Mouse (Mus musculus): Measurements from ENCODE around the gene Fra10ac1. TPM values are rescaled to one million over a fixed set of nuclear protein-coding genes. Genes with fewer than 3 reads are reported as not detected.

The Fra10ac1 gene
- polyA plus RNA-seq (2012; fragmentation: generic; extraction: Trizol): 1 to 10 TPM in 1 of 2 experiments, under 1 TPM in 1; 0.85 to 5.1 TPM

DNA sequence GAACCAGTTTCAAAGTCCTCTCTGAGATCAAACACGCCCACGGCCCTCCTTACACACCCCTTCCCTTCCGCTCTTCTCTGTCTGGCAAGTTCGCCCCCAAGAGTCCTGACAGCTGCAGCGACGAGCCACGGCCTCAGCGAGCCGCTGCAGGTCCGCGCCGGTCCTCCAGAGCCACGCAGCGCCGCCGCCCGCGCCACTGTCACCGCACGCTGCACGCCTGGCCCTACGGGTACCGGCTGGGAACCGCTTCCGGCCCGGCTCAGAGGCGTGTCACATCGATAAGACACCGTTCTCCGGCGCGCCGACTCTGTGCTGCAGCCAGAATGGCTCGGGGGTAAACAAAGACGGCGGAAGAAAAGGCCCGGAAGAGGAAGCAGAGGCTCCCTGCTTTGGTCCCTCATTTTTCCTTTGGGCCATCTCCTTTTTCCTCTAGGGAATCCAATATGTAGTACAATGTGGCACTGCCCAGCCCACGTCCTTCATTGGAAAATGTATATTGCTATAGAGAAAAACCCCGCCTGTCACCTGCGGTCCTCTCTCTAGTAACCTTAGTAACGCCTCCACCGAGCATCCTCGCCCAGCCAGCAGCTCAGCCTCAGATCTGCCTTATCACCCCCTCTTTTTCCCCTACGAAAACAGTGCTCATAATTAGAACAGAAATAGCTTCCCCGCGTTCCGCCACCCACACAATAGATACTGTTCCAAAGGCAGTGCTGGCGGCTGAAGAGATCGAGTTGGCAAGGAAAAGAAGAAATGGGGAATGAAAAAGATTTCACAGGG is at the start of gene Fra10ac1:
TSS of gene Fra10ac1 (minus strand) at position 252 of the 780 bp plus-strand sequence.

GRCm38 (mm10) chr19:38264505-38265500 is 40.8 kb upstream of the Fra10ac1 start, which contains the start of gene Lgi1:
TSS of gene Lgi1 (plus strand) at chr19:38264536.

Other genes starting within 250 kb of the Fra10ac1 start
- gene Myof, start 180.6 kb downstream of the Fra10ac1 start, polyA plus RNA-seq (2012; fragmentation: generic; extraction: Trizol): 100 to 1,000 TPM in 1 of 2 experiments, 10 to 100 TPM in 1; 43.0 to 142 TPM
- gene Cep55, start 169.1 kb downstream of the Fra10ac1 start, polyA plus RNA-seq (2012; fragmentation: generic; extraction: Trizol): 1 to 10 TPM in 1 of 2 experiments, under 1 TPM in 1; 0.44 to 6.3 TPM
- gene Ffar4, start 127.1 kb downstream of the Fra10ac1 start, polyA plus RNA-seq (2012; fragmentation: generic; extraction: Trizol): not detected
- not detected for gene Rbp4, start 98.9 kb downstream of the Fra10ac1 start, polyA plus RNA-seq (2012; fragmentation: generic; extraction: Trizol)
- gene Pde6c, start 91.4 kb downstream of the Fra10ac1 start, polyA plus RNA-seq (2012; fragmentation: generic; extraction: Trizol): not detected
- gene Lgi1, start 40.4 kb upstream of the Fra10ac1 start, polyA plus RNA-seq (2012; fragmentation: generic; extraction: Trizol): not detected
- under 1 TPM; 0.09 to 0.28 TPM for gene Slc35g1, start 171.8 kb upstream of the Fra10ac1 start, polyA plus RNA-seq (2012; fragmentation: generic; extraction: Trizol)

All from C3H10T1/2 (cell line).